Mouse (Mus musculus): ENCODE measurements around the gene Fxyd4.

The Fxyd4 gene

GRCm38 (mm10) chr6:117937222-117937932 lies at the start of gene Fxyd4:
Fxyd4 (minus strand) TSS chr6:117937692.
- peak in 1 of 2 experiments; percentile 23 for DNase-seq (ENCODE audit: low spot score in 2 of 2)

- no peak for DNase-seq (ENCODE audit: low spot score in 2 of 2)
Observed at GRCm38 (mm10) chr6:117987173-117987572, 49.7 kb upstream of the Fxyd4 start.

DNA sequence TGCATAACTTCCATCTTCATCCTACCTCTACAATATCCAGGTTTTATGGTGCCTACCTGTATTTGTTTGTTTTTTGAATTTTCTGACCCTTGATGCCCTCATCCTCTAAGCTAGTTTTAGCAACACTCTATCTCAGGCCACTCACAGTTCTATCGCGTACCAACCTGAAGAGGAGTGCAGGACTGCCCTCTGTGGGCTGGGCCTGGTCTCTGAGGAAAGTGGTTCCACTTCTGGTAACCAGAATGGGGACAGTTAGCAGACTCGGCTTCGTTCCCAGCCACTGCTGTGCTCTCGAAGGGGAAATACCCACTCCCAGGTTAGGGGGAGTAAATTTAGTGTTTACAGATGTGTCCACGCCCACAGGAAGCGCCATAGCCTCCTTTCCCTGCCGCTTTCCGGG lies 29.2 kb upstream of the Fxyd4 start:
- DNase-seq (ENCODE audit: low spot score in 2 of 2), result no peak

- no peak for DNase-seq (ENCODE audit: low spot score in 2 of 2)
Observed at GRCm38 (mm10) chr6:117963201-117963600, 25.7 kb upstream of the Fxyd4 start.

DNA sequence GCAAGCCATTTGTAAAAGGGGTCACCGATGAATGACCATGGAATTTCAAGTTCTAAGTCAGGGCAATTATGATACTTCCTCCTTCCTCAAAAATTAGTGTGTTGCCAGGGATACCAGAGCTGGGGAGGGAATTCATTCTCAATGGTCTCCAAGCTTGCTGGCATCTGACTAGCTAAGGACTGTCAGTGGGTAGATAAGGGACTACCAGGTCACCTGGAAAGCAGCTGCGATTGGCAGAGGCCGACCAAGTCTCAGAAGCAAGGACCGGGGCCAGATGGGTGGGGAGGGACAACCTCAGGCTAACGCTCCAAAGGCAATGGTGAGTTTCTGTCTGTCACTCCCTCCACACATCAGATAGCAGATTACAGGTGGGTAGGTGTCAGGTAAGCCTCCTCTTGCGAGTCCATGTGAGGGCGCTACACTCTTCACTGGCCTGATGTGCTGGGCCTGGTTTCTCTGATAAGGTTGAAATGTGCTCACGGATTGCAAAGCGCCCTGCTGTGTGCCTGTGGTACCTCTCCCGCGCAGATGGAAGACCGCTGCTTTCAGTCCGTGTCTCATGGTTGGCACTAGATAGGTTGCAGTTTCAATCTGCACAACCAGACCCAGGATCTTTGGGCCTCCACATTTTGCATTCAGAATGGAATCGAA lies 19.5 kb upstream of the Fxyd4 start:
- peak in 1 of 2 experiments; percentile 49 for DNase-seq (ENCODE audit: low spot score in 2 of 2)

DNA sequence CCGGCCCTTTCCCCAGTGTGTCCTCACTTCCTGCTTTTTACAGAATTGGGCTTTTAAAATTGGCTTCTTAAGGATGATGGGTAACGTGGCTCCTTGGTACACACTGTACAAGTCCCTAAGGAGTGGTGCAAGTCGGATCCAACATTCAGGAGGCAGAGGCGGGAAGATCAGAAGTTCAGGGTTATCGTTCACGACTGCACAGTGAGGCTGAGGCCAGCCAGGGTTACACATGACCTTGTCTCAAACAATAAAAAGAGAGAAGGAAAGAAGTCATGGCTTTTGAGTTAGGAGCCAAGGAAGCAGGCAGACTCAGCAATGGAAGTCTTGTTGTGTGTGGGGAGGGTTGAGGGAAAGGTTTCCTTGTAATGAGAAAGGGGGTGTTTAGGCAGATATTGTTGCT lies 18.7 kb upstream of the Fxyd4 start:
- no peak for DNase-seq (ENCODE audit: low spot score in 2 of 2)

GRCm38 (mm10) chr6:117952330-117952729 lies 14.8 kb upstream of the Fxyd4 start:
- DNase-seq (ENCODE audit: low spot score in 2 of 2), result no peak

GRCm38 (mm10) chr6:117943899-117944298 lies 6.4 kb upstream of the Fxyd4 start:
- no peak for DNase-seq (ENCODE audit: low spot score in 2 of 2)

- peak; percentile 40 to 47 for DNase-seq (ENCODE audit: low spot score in 2 of 2)
Observed at GRCm38 (mm10) chr6:117942769-117943168, 5.3 kb upstream of the Fxyd4 start.

GRCm38 (mm10) chr6:117938951-117939350 lies 1.5 kb upstream of the Fxyd4 start:
- peak in 1 of 2 experiments; percentile 55 for DNase-seq (ENCODE audit: low spot score in 2 of 2)

DNA sequence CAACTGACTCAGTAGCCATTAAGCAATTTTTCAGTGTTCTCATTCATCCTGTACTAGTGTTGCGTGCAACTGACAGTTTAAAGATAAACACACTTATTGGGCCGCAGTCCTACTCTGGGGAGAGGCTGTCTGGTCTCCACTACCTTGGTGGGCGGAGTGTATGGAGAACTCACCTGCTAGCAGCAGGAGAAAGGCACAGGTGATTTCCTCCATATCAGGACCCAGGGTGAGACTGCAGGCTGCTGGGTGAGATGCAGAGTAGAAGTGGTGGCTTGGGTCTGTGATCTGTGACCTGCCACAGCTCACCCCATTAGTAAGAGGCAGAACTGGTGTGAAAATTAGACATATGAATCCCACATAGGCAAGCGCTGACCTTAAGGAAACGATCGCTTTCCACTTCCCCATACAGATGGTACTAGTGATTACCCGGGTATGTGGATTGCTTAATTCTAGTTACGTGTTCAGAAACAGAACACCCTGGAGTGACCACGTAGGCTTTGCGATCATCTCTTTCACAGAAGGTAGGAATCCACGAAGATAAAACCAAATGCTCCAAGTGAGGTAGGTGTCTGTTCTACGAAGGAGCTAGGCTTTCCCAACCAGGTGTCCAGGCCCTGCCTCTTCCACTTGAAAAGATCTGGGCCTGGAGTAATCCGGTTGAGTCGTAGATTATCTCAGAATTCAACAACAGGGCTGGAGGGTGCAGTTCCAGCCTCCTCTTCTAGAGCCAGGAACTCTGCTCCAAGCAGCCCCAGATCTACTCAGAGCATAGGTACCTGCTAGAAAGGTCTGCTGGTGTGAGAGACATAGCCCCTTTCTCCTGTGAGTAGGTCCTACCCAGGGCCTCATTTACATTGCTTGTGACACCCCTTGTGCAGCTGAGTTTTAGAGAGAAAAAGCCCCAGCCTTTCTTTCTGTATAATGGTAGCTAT lies 1.5 kb downstream of the Fxyd4 start:
- peak in 1 of 2 experiments; percentile 11 for DNase-seq (ENCODE audit: low spot score in 2 of 2)

DNA sequence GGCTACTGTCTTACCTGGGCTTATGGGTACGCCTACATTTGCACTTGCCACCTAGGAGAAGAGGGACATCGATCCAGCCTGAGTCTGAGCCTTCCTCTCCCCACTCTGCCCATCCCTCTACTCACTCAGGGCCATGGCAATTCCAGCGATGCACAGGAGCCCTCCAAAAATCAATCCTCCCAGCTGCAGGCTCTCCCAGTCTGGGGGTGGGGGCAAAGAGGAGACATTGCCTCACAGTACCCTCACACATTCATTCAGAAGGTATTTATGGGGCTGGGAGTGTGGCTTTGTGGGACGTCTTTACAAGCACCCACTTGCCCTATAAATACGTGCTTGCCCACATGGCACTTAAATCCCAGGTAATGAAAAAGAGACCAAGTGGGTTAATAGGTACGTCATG lies 3.2 kb downstream of the Fxyd4 start:
- no peak for DNase-seq (ENCODE audit: low spot score in 2 of 2)

- DNase-seq (ENCODE audit: low spot score in 2 of 2), result peak in 1 of 2 experiments; percentile 32
Observed at GRCm38 (mm10) chr6:117932325-117933051, 5.0 kb downstream of the Fxyd4 start.

DNA sequence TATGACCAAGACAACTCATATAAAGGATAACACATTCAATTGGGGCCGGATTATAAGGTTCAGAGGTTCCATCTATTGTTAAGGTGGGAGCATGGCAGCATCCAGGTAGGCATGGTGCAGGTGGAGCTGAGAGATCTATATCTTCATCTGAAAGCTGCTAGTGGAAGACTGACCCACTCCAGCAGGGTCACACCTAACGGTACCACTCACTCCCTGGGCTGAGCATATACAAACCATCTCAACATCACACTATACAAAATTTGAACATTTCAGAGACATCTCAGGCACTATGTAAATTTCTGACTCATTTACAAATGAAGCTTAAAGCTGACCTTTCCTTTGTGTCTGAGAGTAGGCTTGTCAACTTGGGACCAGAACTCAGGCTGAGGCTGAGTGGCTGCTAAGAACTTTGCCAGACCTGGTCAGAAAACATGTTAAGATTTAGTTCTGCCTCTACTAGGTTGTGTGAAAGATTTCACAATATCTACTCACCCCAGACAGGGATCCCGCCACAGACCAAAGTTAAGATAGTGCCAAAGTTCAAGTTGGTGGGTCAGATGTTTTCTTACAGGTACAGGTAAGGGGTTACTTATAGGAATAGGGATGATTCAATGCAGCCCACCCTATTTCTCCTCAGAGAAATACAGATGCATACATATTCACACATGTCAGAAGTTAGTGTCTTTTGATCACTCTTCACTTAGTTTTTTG lies 7.4 kb downstream of the Fxyd4 start:
- no peak for DNase-seq (ENCODE audit: low spot score in 2 of 2)

- DNase-seq (ENCODE audit: low spot score in 2 of 2), result no peak
Observed at GRCm38 (mm10) chr6:117928746-117929145, 8.7 kb downstream of the Fxyd4 start.

DNA sequence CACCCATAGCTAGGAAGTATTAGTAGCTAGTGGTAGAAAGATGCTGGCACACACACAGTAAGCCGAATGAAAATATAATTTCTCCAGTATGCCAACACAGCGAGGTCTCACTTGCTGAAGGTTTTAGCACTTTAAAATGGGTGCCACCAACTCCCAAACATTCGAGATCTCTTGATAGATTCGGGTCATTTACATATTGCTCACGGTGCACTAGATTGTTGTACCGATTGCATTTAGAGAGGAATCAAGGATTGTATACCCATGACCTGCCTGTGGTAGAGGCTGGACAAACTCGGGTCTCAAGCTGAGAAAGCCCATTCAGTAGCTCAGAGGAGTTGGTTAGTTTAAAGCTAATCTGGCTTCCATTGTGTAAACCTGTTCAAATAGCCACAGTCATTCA lies 9.5 kb downstream of the Fxyd4 start:
- no peak for DNase-seq (ENCODE audit: low spot score in 2 of 2)

- DNase-seq (ENCODE audit: low spot score in 2 of 2), result no peak
Observed at GRCm38 (mm10) chr6:117926871-117927491, 10.5 kb downstream of the Fxyd4 start.

- DNase-seq (ENCODE audit: low spot score in 2 of 2), result no peak
Observed at GRCm38 (mm10) chr6:117922041-117922440, 15.5 kb downstream of the Fxyd4 start.

DNA sequence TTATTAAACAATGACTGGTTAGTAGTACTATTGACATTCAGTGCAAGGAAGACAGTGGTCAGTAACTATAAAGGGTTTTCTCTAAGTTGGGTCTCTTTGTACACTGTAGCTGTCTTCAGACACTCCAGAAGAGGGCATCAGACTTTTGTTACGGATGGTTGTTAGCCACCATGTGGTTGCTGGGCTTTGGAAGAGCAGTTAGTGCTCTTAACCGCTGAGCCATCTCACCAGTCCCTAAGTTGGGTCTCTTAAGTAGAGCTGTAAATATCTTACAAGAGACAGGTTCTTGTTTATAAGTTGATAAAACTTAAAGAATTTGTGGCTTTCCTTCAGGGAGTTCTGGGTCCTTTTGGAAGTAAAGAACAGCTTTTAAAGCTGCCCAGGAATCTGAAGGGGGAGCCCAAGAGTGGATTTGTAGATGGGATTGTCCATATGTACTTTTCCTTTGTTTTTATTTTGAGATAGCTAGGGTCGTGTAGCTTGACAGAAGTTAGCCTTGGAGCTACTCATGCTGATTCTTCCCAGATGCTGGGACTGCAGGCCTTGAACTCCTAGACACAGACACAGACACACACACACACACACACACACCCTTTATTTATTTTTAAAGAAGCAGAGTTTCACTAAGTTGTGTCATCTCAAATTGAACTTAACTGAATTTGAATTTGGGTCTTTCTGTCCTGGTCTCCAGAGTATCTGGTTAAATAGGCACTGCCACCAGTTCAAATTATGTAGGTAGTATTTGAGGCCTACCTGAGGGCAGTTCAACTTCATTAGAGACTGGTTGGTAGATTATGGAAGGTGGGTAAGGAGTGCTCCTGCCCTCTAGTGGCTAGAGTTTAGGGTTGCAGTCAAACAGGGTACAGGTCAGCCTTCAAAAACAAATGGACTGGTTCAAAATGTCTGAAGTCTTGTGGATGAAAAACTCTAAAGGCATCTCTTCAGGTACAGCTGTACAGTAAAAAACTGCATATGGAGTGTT lies 16.5 kb downstream of the Fxyd4 start:
- DNase-seq (ENCODE audit: low spot score in 2 of 2), result no peak

Measured in right cerebral cortex, postnatal 10 days (tissue).